Comparison of ENCODE assay signal across 8 mouse cellular contexts in the genomic region with DNA sequence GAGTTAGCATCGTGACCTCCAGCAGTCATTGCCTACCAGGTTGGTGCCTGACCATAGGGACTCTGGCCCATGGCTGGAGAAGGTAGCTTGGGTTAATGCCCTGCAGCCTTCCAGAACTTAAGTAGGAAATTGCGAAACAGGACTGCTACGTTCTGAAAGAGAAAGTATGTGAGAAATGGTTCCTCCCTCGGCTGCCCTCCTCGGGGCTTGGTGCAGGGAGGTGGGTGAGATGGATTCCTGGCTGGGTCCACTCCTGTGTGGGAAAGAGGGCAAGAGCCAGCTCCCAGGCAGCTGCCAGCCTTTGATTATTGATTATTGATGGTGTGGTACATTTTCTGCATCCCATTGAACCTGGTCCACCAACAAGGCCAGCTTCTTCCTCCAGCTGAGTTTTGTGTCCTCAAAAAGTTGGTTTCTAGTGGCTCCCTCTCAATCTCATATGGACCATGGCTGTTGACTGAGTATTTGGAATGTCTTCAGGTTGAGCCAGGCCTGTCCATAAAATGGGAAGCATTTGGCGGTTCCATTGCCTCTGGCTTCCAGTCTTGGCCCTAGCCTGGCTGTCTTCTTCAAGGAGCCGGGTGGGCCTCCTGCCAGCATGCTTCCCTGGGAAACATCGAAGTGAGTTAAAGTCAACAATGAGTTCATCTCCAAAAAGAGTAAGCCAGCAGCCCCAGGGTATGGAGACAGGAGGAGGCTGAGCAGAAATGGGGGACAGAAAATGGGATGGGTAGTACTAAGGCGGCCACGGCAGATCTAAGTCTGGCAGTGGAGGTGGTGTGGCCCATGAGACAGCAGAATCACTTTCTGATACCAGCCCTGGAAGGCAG. TPM values are rescaled to one million over a fixed set of nuclear protein-coding genes. Genes with fewer than 3 reads are reported as not detected.
DNase-seq lines count a peak whose midpoint lies in the region; ATAC-seq and TF ChIP-seq lines count a peak whose summit lies in the region.

Gene Gnl2, plus strand, starts transcription at position 780 of the 830 bp plus-strand sequence.

- no peak for TF ChIP-seq EP300 in heart, postnatal 0 days (IDR thresholded peaks at IDR 0.05; ENCODE audit: low read depth)

- H3K27ac ChIP-seq in forebrain, embryonic 10.5 days = no peak within 1 kb of the TSS
- H3K27ac ChIP-seq in heart, postnatal 0 days (ENCODE audit: low read depth) = no peak within 1 kb of the TSS
- H3K27ac ChIP-seq in limb, embryonic 10.5 days = no peak within 1 kb of the TSS
- H3K27ac ChIP-seq in midbrain, embryonic 11.5 days (ENCODE audit: low read depth, low read length) = no peak within 1 kb of the TSS

- no peaks in the 10 kb centered on the region for H3K36me3 ChIP-seq in G1E (replicated peaks)
- H3K36me3 ChIP-seq in forebrain, embryonic 10.5 days (replicated peaks) = no peaks in the 10 kb centered on the region
- no peaks in the 10 kb centered on the region for H3K36me3 ChIP-seq in heart, postnatal 0 days (replicated peaks; ENCODE audit: control insufficient read depth, insufficient read depth, low read length)
- H3K36me3 ChIP-seq in limb, embryonic 10.5 days = no peaks in the 10 kb centered on the region
- H3K36me3 ChIP-seq in midbrain, embryonic 11.5 days (ENCODE audit: control insufficient read depth, insufficient read depth, low read length) = no peaks in the 10 kb centered on the region

- no peak within 1 kb of the TSS for H3K9ac ChIP-seq in heart, postnatal 0 days (replicated peaks; ENCODE audit: low read depth, low read length)
- no peak within 1 kb of the TSS for H3K9ac ChIP-seq in midbrain, embryonic 11.5 days (ENCODE audit: low read length)

- WGBS in forebrain, embryonic 10.5 days = 91% methylated on average over 10 of the region's 10 CpGs
- WGBS in heart, postnatal 0 days = 65% methylated on average over 10 of the region's 10 CpGs
- 88% methylated on average over 10 of the region's 10 CpGs for WGBS in limb, embryonic 10.5 days
- WGBS in midbrain, embryonic 11.5 days = 90% methylated on average over 10 of the region's 10 CpGs

- H3K4me2 ChIP-seq in heart, postnatal 0 days (ENCODE audit: low read depth, low read length) = no peak within 1 kb of the TSS
- H3K4me2 ChIP-seq in midbrain, embryonic 11.5 days = no peak within 1 kb of the TSS

- peaks cover 9% of the 10 kb centered on the region for H3K4me1 ChIP-seq in G1E (ENCODE audit: insufficient read depth, low read depth, low read length)
- peaks cover 6% of the 10 kb centered on the region; the same call in 1 of the 2 replicates for H3K4me1 ChIP-seq in forebrain, embryonic 10.5 days
- H3K4me1 ChIP-seq in heart, postnatal 0 days (ENCODE audit: control insufficient read depth, insufficient read depth) = no peaks in the 10 kb centered on the region
- no peaks in the 10 kb centered on the region for H3K4me1 ChIP-seq in limb, embryonic 10.5 days
- H3K4me1 ChIP-seq in midbrain, embryonic 11.5 days (ENCODE audit: control insufficient read depth, insufficient read depth, low read length) = no peaks in the 10 kb centered on the region

- peak; percentile 34 for DNase-seq in 3134 (ENCODE audit: extremely low read depth, insufficient read length, low spot score)
- DNase-seq in G1E (ENCODE audit: low spot score) = no peak
- no peak for DNase-seq in forebrain, embryonic 10.5 days (ENCODE audit: extremely low spot score, low spot score)
- no peak for DNase-seq in heart, postnatal 0 days (ENCODE audit: low spot score)
- no peak for DNase-seq in limb, embryonic 10.5 days (ENCODE audit: low spot score)
- DNase-seq in midbrain, embryonic 11.5 days (ENCODE audit: low spot score, missing footprints) = no peak
- DNase-seq in embryo, embryonic 10 days (ENCODE audit: low spot score) = no peak
- no peak for DNase-seq in spleen, postnatal 14 days (ENCODE audit: low spot score in 2 of 2)

- no peak for TF ChIP-seq CTCF in G1E (IDR thresholded peaks at IDR 0.05; ENCODE audit: low read depth, low read length)
- no peak for TF ChIP-seq CTCF in heart, postnatal 0 days (IDR thresholded peaks at IDR 0.05; ENCODE audit: low read depth)

- H3K27me3 ChIP-seq in G1E (ENCODE audit: insufficient read depth, low read length) = peaks cover 66% of the 10 kb centered on the region
- 0 out of 2 replicates have a peak, but pooled peaks cover 4% of the 10 kb centered on the region for H3K27me3 ChIP-seq in forebrain, embryonic 10.5 days (ENCODE audit: poor library complexity, severe bottlenecking)
- 0 out of 2 replicates have a peak, but pooled peaks cover 3% of the 10 kb centered on the region for H3K27me3 ChIP-seq in heart, postnatal 0 days (ENCODE audit: control insufficient read depth, insufficient read depth, low read length)
- H3K27me3 ChIP-seq in limb, embryonic 10.5 days (ENCODE audit: low read depth, poor library complexity, severe bottlenecking) = peaks cover 92% of the 10 kb centered on the region
- no peaks in the 10 kb centered on the region for H3K27me3 ChIP-seq in midbrain, embryonic 11.5 days (ENCODE audit: control insufficient read depth, insufficient read depth, low read length)

- ATAC-seq in G1E (ENCODE audit: extremely low read depth, insufficient number of reproducible peaks, low FRiP score, poor library complexity, severe bottlenecking) = no peak
- ATAC-seq in heart, postnatal 0 days (ENCODE audit: insufficient read depth, low read depth) = no peak
- no peak for ATAC-seq in midbrain, embryonic 11.5 days (ENCODE audit: low FRiP score)

- no peak within 1 kb of the TSS for H3K4me3 ChIP-seq in G1E (ENCODE audit: low read depth, low read length)
- H3K4me3 ChIP-seq in forebrain, embryonic 10.5 days = no peak within 1 kb of the TSS
- no peak within 1 kb of the TSS for H3K4me3 ChIP-seq in heart, postnatal 0 days (ENCODE audit: low read depth, low read length)
- no peak within 1 kb of the TSS for H3K4me3 ChIP-seq in limb, embryonic 10.5 days
- H3K4me3 ChIP-seq in midbrain, embryonic 11.5 days (ENCODE audit: low read depth, low read length) = no peak within 1 kb of the TSS

- no peaks in the 10 kb centered on the region for H3K9me3 ChIP-seq in G1E (replicated peaks)
- no peaks in the 10 kb centered on the region for H3K9me3 ChIP-seq in forebrain, embryonic 10.5 days
- H3K9me3 ChIP-seq in heart, postnatal 0 days (replicated peaks; ENCODE audit: control insufficient read depth, low read length) = no peaks in the 10 kb centered on the region
- no peaks in the 10 kb centered on the region for H3K9me3 ChIP-seq in limb, embryonic 10.5 days (replicated peaks)
- no peaks in the 10 kb centered on the region for H3K9me3 ChIP-seq in midbrain, embryonic 11.5 days (ENCODE audit: control insufficient read depth, low read length)

RNA-seq across cellular contexts. Expression of gene Gnl2, which starts in this region (rescaled TPM):
- total RNA-seq in G1E (2014; fragmentation: Nextera tagmentation) (176 and 187 TPM in 2 replicates), G1E (2017) (165 and 200 TPM in 2 replicates)
- polyA plus RNA-seq in G1E (2012) = 110 and 111 TPM in 2 replicates
- 99.7 and 107 TPM in 2 replicates for polyA plus RNA-seq in forebrain, embryonic 10.5 days (2016; fragmentation: Nextera tagmentation; extraction: Ambion mirVana)
- total RNA-seq in heart, postnatal 0 days (2014; rRNA removed; ENCODE audit: low replicate concordance) = 15.5 and 21.1 TPM in 2 replicates
- 44.2 and 47.4 TPM in 2 replicates for polyA plus RNA-seq in heart, postnatal 0 days (2015; fragmentation: Nextera tagmentation; extraction: Ambion mirVana)
- 83.5 and 83.7 TPM in 2 replicates for polyA plus RNA-seq in limb, embryonic 10.5 days (2016; fragmentation: Nextera tagmentation; extraction: Ambion mirVana)
- 88.7 and 101 TPM in 2 replicates for polyA plus RNA-seq in midbrain, embryonic 11.5 days (2014; fragmentation: Nextera tagmentation; extraction: Ambion mirVana)
